Mouse (Mus musculus) left cerebral cortex, adult 8-10 months (tissue): ENCODE data around the gene Fbxw11. TPM values are rescaled to one million over a fixed set of nuclear protein-coding genes. Genes with fewer than 3 reads are reported as not detected.

Experiments
- DNase-seq, 2 experiments: peaks; one replicate each; pipeline ENCODE4 v3.0.0; 2022; ENCODE audit warnings: low spot score in 2 of 2
- total RNA-seq, 4 experiments: library from RNA; stranded (reverse); gene quantifications; 2 replicates each; pipeline ENCODE4 v1.2.4; 2022

Fbxw11 gene
- total RNA-seq, 4 experiments from 2014 or later = 109 to 129 (median 121) TPM

DNA sequence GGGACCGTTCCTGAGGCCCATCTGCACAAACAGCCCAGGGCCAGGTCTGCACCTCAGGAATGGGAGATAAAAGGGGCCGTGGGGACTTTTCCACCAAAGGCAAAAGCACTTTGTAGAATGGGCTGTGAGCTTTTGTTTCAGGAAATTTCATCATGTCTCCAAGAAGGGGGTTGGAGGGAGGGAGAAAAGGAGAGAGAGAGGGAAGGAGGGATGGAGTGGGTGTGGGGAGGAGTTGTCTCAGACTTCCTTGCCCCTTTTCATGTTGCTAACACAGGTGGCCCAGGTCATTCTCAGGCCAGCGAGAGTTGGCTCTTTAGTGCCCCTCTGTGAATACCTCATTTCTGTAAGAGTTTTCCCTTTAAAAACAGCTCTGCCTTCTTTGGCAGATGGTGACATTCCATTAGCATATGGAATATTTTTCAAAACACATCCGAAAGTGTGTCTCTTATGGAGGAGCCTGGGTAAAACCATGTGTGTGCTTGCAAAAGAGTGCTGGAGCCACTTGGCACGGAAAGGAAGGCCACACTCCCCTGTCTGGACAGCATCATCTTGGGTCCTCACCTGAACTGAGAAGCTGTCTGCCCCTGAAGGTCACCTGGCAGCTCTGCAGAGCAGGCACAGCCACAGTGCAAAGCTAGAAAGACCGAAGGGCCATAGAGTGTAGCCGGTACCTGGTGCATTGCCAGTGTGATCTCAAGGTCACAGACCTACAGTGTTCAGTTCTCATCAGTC, 109.5 kb downstream of the Fbxw11 start:
- no peak for DNase-seq

DNA sequence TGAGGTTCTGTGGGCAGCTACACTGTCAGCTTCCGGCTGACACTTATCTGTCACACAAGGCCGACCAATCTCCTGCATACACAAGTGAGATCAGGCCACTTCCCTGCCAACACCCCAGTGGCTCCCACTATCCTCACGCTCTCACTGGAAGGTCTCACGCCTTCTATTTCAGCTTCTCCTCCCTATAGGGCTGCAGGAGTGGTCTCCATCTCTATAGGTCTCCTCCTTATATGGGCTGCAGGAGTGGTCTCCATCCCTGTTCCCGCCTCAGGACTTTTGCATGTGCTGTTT, 110.0 kb downstream of the Fbxw11 start:
- DNase-seq = no peak

DNA sequence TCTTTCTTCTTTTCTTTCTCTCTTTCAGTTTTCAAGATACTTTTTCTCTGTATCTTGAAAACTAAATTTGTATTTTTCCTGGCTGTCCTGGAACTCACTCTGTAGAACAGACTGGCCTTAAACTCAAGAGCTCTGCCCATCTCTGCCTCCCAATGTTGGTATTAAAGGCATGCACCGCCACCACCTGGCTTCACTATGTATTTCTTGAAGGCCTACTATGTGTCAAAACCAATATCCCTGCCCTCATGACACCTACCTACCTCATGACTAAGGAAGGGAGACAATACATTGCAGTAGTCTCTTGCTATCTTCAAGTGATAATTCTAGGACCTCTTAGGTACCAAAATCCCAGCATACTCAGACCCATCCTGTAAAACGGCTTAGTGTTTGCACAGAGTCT, 110.8 kb downstream of the Fbxw11 start:
- no peak for DNase-seq

DNA sequence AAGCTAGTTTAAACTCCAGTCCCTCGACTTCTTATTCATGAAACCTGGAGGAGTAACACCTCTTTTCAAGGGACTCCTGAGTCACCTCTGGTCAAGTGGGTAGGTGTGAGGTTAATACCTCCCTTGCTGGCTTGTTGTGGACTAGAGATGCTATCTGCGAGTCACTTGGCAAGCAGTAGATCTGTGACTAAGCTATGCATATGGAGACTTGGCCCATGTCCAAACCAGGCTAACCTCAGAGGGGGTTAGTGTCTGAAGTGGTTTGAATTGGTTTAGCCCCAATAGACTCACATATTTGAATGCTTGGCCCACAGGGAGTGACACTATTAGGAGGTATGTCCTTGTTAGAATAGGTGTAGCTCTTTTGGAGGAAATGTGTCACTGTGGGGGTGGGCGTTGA, 120.2 kb downstream of the Fbxw11 start:
- no peak for DNase-seq

DNA sequence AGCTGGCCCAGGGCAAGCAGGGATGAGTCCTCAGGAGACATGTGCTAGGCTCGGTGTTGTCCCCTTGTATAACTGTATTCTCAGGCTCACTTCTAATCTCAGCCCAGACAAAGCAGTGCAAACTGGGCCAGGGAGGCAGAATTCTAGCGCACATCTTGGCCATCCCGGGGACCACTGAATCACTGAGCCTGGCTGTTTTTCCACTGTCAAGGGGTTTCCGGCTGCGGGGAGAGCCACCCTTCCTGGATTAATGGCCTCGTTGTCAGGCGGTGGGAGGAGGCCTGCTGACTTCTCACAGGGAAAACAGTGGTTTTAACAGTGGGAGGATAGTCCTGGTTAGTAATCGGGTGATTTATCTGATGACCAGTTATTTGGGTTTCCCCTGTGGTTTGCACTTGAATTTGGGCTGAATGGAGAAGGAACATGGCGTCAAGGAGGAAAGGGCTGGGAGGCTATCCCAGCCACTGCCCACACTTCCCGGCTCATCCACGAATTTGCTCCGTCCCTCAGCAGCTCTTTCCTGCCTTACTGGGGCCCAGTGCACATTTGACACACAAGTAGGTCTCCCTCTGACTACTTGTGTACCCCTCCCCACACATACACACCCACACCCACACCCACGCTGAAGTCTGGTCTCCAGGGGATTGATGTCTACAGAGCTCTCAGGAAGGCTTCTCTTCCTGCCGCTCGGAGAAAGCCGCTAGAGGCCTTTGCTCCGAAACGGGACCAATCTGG, 125.1 kb downstream of the Fbxw11 start:
- DNase-seq = no peak

DNA sequence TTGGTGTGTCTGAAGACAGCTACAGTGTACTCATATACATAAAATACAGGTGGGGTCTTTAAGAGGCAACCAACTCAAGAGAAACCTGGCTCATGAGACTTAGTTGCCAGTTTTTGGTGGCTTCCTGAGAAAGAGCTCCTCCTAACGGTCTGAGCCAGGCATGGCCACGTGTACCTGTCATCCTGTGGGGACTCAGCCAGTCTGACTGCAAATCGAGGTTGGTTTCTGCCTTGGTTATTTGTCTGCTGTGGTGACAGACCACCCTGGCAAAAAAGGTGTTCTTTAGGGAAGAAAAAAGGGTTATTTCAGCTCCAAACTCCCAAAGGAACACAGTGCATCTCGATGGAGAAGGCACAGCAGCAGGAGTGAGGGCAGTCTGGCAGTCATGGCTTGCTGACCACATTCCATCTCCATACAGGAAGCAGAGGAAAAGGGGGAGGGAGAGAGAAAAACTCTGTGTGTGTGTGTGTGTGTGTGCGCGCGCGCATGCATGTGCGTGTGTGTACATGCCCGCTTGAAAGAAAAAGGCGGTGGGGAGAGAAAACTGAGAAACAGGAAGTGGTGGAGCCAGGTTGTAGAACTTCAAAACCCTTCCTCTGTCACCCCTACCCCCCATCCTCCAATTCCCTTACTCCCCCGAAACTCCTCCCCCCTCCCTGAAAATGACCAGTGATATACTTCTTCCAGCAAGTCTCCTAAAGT, 126.3 kb downstream of the Fbxw11 start:
- DNase-seq = no peak

DNA sequence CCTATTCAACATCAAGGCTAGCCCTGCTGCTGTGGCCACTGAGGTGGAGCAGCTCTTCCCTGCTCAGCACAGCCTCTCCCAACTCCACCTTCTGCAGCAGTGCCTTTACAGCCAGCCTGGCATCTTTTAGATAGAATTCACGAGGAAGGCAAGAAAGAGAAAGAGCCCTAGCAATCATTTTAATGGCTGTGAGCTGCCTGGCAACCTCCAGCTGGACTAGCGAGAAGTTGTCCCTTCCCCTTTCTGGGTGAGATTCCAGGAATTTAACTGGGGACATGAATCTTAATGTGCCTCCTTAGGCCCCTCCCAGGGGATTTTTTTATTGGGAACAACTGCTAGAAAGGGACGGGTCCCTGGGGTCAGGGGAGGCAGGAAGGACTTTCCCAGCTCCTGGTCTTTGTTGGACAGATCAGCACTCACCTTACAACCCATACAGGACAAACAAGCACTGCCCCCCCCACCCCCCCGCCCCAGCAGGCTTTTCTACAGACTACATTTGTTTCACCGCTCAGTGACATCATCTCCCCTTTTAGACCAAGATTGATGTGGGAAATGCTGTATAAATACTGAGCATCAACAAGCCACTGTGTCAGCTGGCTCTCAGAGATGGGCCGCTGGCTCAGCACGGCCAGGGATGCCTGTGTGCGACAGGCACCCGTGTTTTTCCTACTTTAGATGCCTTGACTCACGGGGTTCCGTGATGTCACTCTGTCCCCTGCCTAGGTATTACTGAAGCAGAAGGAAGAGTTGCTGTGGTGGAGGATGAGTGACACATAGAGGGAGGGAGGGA, 138.4 kb downstream of the Fbxw11 start:
- peak in 1 of 2 experiments; percentile 28 for DNase-seq

DNA sequence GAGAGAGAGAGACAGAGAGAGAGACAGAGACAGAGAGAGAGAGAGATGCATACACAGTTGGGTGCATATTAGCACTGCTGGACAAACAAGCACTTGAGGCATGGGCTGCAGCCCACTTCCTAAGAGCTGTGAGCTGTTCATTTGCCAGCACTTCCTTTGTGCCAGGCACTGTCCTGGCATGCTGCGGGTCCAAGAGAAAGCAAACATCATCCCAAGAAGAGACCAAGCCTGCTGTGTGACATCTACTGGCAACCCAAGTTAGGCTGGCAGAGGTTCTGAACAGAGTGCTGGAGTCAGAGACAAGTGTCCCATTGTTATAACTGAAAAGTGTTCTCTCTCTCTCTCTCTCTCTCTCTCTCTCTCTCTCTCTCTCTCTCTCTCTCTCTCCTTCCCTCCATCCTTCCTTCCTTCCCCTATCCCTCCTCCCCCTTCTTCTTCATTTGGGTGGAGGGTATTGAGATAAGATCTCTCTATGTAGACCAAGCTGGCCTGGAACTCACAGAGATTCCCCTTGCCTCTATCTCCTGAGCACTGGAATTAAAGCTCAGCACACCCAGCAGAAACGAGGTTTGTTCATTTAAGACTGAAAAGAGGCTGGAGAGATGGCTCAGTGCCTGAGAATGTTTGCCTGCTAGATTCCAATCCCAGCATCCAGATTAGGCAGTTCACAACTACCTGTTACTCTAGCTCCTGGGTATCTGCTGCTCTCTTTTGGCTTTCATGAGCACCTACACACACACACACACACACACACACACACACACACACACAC, 139.3 kb downstream of the Fbxw11 start:
- DNase-seq = peak in 1 of 2 experiments; percentile 53

DNA sequence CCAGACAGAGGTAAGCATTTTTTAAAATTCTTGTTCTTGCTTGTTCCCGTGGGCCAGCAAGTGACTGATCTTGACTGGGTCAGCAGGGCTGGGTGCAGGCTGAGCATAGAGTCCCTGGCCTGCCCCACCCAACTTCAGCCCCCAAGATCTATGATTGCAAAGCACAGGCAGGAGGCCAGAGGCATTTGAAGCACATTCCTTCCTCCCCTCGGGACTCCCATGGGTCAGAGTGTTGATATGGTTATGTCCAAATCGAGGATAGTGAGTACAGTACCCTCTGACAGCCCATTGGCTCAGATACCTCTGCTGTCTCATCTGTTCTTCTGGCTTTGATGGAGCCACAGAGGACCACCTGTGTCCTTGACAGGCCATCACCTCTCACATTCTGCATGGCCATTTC, 140.2 kb downstream of the Fbxw11 start:
- DNase-seq = no peak

DNA sequence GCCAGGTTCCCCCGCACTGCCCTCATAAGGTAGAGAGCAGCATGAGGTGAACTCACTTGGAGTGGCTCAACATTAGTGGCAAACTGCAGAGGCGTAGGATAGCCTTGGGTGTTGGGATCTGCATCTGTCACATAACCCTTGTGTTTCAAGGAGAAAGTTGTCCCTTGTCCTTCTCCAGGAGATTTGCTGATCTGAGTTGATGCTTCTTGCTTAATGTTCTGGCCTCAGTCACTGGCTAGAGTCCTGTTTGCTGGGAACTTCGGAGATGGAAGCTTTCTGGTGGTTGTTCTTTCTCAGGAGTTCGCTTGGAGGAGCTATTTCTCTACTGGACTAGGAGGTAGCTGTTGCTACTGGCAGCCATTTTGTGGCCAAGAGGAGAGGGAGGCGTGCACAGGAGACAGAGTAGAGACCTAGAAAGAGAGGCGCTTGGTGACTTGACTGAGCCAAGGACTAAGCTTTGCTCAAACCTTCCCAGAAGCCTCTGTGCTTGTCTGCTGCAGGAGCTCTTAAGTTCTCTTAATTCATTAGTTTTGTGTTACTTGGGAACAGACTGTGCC, 143.1 kb downstream of the Fbxw11 start:
- DNase-seq = no peak

DNA sequence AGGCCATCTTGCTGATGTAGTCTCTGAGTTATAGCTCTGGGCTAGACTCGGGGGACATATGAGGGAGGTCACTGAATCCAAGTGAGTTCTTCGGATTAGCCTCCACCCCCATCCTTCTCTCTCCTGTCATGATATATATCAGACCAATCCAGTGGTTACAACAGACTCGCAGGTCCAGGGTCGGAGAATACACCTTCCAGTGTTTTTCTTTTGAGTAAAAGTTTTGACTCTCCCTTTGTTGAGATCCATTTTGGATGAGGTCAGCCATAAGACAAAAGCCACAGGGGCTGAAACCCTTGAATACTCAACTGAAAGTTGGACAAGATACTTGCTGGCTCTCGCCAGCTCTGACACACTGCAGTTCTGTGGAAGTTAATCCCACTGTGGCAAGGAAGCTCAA, 143.7 kb downstream of the Fbxw11 start:
- no peak for DNase-seq

DNA sequence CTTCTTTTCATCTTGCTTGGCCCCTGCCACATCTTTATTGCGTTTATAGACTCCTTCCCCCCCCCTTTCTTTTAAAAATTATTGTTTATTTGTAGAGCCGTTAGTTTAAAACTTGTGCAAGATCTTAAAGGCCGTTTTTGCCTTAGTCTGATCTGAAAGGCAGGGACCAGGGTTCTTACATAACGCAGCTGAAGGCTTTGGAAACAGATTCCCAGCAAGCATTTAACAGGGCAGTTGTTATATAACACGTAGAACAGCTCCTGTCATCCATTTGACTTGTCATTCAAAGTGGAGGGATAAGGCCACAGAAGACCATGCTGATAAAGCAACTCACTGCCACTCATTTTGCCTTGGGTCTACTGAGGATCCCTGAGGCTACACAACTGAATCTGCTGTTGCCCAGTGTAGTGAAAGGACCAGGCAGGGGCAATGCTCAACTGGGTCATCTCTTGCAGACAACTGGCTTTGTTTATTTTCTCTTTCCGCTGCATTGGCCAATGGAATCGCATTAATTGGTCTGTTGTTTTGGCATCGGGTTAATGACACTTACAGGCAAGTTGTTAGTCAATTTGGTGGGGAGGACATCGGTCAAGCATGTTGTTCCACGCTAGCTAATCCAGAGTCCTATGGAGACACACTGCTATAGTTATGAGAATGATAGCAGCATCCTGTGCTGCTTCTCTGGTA, 152.4 kb downstream of the Fbxw11 start:
- DNase-seq = no peak

Other genes with a start within 250 kb of the Fbxw11 start
- gene Ubtd2, start 187.4 kb upstream of the Fbxw11 start, total RNA-seq = 10 to 100 TPM; 34.5 to 39.8 (median 38.7) TPM
- 1 to 10 TPM; 1.2 to 1.8 (median 1.4) TPM for gene Efcab9, start 110.6 kb upstream of the Fbxw11 start, total RNA-seq
- 1 to 10 TPM; 7.4 to 9.9 (median 9.3) TPM for gene Stk10, start 109.4 kb upstream of the Fbxw11 start, total RNA-seq
- not detected for gene Smim23, start 181.9 kb downstream of the Fbxw11 start, total RNA-seq